Mouse (Mus musculus): ENCODE results near the gene Senp3. TPM values are rescaled to one million over a fixed set of nuclear protein-coding genes. Genes with fewer than 3 reads are reported as not detected.
"Not testable (repeated sequence)": the region's sequence is repeated elsewhere in the genome, so short reads cannot be mapped to it uniquely, and the experiment has no call there.

Senp3 gene
- total RNA-seq, 2 experiments from 2014 or later = 98.9 to 99.4 TPM

DNA sequence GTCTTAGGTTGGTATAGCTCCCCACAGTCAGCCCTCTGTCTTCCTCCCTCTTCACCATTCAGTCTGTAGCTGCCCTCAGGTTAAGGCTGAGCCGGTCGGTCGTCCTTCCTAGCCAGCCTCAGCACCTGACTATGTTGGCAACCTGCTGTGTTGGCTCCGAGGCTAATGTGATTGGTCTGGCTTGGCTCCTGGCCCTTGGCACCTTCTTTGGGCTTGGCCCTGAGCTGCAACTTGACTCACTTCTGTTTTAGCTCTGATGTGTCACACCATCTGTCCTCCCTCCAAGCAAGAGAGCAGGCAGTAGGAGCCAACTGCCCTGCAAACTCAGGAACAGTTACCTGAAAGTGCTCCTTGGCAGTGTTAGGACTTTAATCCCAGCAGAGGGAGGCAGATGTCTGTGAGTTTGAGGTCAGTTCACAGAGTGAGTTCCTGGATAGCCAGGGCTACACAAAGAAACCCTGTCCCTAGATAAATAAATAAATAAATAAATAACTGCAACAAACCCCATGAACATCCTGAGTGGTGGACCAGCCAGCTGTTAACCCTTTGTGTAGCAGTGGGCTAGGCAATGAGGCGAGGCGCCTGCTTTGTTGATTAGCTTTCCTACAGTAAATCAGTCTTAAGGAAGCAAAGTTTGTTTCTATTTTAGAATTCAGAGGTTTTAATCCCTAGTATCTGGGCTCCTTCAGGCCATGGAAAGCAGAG lies 25.0 kb upstream of the Senp3 start:
- ATAC-seq (replicated peaks; ENCODE audit: poor library complexity, severe bottlenecking) = no peak

DNA sequence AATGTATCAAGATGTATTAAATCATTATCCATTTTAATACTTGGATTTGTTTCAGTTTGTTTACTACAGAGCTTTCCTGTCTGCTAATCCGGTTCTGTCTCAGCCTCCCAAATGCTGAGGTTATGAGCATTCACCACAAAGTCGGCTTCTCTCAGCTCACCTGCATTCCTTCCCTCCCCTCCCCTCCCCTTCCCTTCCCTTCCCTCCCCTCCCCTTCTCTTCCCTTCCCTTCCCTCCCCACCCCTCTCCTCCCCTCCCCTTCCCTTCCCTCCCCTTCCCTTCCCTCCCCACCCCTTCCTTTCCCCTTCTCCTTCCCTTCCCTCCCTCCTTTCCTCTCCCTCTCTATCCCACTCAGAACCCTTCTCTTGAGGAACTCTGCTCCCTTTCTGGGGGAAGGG lies 22.7 kb upstream of the Senp3 start:
- no peak for ATAC-seq (replicated peaks; ENCODE audit: poor library complexity, severe bottlenecking)

DNA sequence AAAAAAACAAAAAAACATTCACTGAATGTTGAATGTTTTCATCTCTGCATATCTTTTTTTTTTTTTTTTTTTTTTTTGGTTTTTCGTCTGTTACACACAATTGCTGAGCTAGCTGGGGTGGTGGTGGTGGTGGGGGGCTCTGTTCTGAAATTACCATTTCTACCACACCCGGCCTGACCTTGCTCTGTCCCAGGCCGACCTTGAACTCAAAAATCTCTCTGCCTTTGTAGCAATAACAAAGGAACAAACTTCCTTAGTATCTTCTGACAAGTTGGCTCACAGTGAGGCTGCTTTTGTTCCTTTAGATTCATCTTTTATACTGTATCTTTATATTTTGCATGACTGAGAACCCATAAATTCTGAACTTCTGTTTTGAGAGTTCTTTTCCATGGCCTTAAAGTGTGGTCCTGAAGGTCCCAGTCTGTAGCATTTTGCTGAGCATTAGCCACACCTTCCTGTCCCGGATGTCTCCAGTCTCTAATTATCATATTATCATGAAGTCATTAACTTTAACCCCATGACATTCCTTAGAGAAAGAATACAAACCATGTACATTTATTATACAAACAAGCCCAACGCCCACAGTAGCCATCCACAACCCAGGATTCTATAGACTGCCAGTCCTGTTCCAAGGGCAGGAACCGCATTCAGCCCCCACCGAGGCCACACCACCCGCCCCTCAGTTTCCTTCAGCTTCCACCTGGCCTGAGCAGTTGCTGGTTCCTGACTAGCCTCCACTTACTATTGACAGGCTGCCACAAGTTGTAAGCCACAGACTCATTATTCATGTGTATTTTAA lies 22.1 kb upstream of the Senp3 start:
- no peak for ATAC-seq (replicated peaks; ENCODE audit: poor library complexity, severe bottlenecking)

DNA sequence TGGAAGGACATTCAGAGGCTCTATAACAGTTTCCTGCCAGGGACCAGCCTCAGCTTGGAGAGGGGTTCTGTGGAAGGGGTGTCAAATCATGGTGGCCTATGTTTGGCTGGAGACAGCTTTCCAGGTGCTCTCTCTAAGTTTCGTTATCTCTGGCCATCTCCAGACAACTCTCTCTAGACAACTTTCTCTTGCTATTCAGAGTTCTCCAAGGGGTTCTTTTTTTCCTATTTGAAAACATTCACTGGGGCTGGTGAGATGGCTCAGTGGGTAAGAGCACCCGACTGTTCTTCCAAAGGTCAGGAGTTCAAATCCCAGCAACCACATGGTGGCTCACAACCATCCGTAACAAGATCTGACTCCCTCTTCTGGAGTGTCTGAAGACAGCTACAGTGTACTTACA lies 21.5 kb upstream of the Senp3 start:
- ATAC-seq (replicated peaks; ENCODE audit: poor library complexity, severe bottlenecking) = not testable (repeated sequence)

DNA sequence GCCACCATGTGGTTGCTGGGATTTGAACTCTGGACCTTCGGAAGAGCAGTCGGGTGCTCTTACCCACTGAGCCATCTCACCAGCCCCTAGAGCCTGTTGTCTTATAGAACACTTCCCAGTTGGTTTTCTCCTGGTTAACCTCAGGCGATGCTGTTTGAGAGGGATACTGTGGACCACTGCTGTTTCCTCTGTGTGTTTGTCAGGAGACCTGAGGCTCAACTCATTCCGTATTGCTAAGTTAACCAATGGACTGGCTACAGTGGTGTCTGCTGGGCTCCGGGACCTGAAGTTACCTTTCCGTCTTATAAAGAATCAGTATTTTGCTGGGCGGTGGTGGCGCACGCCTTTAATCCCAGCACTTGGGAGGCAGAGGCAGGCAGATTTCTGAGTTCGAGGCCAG lies 21.0 kb upstream of the Senp3 start:
- not testable (repeated sequence) for ATAC-seq (replicated peaks; ENCODE audit: poor library complexity, severe bottlenecking)

DNA sequence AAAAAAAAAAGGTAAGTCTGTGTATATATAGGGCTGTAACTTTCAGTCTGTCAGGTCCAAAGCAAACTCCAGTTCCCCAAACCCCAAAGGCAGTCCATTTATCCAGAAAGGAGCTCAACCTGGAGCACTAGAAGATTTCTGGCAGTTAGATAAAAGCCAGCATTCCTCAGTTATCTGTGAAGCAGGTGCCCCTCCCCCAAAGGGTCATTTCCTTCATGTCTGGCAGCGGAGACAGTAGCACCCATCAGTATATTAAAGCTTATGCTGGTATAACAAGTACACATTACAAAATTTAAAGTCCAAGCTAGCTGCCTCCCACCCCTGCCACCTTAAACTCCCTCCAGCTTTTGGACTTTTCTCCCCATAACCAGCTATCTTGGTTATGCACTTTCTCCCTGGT lies 17.7 kb upstream of the Senp3 start:
- no peak for ATAC-seq (replicated peaks; ENCODE audit: poor library complexity, severe bottlenecking)

DNA sequence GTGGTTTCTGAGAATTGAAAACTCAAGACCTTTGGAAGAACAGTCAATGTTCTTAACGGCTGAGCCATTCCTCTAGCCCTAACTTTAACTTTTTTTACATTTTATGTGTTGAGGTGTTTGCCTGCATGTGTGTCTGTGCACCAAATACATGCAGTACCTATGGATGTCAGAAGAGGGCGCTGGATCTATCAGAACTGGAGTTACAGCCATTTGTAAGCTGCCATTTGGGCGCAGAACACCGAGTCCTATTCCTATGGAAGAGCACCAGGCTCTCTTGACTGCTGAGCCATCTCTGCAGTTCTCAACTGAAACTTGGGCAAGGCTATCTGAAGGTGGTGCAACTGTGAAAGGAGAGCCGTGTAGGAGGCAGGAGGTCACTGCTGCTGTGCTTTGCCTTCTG lies 16.7 kb upstream of the Senp3 start:
- ATAC-seq (replicated peaks; ENCODE audit: poor library complexity, severe bottlenecking) = no peak

DNA sequence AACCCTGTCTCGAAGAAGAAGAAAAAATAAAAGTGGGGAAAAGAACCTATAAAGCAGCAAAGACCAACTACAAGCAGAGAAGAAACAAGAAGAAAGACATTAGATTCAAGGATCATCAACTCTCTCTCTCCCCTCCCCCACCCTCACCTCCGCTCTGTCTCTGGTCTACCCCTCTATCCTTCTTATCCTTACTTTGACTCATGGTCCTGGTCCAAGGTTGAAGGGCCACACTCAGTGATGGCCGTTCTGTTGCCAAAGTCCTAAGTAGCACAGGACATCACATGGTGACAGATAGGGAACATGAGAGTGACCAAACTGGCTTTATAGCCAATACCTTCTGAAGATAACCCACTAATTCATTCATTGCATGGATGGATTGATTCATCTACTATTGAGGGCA lies 15.5 kb upstream of the Senp3 start:
- ATAC-seq (replicated peaks; ENCODE audit: poor library complexity, severe bottlenecking) = no peak

DNA sequence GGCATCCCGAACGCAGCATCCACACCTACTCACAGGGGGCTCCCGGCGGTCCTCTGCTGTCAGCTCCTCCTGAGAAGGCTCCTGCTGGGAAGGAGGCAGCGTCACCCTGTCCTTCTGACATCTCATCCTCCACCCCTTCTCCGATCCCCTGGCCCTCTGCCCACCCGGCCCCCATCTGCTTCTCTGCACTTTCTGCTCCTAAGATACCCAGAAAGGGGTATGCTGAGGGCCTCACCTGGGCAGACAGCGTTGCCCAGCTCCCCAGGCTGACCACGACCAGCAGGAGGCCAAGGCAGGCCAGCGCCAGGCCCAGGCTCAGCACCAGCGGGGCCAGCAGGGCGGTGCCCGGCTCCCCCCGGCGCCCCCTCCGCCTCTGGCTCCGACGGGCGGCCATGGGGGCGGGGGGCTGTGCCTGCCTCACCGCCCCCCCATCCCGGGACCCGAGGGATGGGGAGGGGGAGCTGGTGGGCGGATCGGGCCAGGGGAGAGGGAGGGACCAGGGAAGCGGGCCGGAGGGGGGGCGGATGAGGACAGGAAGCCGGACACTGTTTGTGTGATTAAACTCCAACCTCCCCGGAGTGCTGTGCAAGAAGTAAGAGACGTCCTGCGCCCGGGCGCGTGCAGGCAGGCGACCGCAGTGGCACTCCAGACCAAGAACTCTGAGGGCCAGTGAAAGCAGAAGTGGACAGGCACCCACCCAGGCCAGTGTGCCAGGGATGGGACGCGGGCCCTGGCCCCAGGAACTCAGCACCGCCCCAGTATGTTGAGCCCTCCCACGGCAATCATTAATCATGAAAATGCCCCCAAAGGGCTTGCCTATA lies 13.7 kb upstream of the Senp3 start, which contains the start of the genes Tnfsf12 and Tnfsfm13:
Gene Tnfsf12 (minus strand): TSS at position 489 of the 821 bp plus-strand sequence.
Gene Tnfsfm13 (minus strand): TSS at position 738 of the 821 bp plus-strand sequence.
- ATAC-seq (replicated peaks; ENCODE audit: poor library complexity, severe bottlenecking) = peak; percentile 95

DNA sequence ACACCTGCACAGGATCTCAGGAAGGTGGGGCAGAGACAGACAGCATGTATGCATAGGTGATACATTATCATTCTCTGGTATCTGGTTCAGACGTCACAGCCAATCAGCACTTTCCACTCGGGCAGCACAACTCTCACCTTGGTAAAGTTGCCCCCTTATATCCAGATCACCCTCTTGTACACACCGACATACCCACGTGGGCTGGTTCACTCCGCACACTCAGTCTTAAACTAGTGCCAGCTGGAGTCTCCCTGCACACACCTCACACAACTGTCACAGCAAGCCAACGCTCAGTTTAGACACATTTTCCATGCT lies 13.1 kb upstream of the Senp3 start:
- no peak for ATAC-seq (replicated peaks; ENCODE audit: poor library complexity, severe bottlenecking)

DNA sequence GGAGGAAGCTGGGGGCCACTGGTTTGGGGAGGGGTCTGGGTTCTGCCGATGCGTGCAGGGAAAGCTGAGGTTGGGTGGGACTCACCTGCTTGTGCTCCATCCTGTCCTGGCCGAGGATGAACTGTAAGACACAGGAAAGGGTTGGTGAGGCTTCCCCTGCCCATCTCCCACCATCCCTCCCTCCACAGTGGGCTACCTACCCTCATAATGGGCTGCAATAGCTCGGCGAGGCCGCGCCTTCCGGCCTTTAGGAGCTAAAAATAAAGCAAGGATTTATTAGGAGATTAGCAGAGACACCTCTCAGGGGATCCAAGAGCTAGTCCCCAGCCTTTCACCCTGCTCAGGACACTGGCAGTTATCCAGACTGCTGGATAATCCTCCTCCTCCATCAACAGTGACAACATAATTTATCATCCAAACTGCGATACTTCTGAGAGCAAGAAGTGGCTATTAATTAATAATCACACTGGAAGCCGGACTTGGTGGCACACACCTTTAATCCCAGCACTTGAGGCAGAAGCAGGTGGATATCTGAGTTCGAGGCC lies 11.6 kb upstream of the Senp3 start:
- ATAC-seq (replicated peaks; ENCODE audit: poor library complexity, severe bottlenecking) = no peak

DNA sequence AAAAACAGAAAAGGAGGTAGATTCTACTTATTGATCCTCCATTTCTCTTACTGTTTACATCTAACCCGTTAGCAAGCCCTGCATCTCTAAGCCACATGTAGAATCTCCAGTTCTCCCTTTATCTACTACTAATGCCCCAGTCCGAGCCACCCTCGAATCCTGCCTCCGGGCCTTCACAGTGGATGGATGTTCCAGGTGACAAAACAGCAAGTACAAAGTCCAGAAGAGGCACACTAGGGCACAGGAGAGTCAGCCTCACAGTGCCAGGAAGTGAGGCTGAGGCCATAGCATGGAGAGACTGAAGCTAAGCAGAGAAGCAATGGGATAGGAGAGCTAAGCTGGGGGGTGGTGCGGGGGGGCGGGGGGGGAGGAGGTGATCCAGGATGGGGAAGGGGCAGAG lies 11.0 kb upstream of the Senp3 start:
- no peak for ATAC-seq (replicated peaks; ENCODE audit: poor library complexity, severe bottlenecking)

DNA sequence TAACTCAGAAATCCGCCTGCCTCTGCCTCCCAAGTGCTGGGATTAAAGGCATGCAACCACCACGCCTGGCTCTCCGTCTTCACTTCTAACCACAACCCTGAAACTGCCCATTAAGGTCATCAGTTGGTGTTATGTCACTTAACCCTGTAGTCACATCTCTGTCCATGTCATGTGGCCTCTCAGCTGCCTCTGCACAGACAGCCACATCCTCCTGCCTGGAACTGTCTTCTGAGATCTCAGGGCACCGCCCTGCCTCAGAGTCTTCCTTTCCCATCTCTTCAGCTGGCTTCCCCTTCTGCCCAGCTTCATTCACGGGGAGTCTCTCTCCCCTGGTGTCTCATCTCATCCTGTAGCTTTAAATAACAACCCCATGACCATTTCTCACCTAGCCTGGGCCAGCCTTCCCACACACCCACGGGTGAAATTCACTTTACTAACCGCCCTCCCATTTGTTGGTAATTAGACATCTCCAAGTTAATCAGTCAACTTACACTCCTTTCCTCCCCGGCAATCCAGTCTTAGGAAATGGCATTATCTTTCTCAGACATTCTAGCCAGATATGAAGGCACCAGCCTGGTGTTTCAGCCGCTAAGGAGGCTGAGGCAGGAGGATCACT lies 10.4 kb upstream of the Senp3 start:
- ATAC-seq (replicated peaks; ENCODE audit: poor library complexity, severe bottlenecking) = peak; percentile 54

DNA sequence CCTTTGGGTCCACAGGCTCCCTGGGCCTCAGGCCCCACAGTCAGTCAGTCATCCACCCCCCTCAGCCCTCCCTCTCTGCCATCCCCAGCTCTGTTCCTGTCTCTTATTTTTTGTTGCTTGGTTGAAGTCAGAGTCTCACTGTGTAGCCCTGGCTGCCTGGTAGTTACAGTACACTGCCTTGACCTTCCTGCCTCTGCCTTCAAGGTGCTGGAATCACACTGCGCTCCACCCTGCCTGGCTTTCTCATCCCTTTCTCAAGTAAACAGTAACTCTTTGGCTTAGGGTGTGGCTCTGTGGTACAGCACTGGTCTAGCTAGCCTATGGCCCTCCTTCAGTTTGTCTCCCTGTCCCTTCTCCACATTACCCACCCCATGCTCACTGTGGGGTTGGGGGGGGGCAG lies 8.0 kb upstream of the Senp3 start:
- ATAC-seq (replicated peaks; ENCODE audit: poor library complexity, severe bottlenecking) = no peak

DNA sequence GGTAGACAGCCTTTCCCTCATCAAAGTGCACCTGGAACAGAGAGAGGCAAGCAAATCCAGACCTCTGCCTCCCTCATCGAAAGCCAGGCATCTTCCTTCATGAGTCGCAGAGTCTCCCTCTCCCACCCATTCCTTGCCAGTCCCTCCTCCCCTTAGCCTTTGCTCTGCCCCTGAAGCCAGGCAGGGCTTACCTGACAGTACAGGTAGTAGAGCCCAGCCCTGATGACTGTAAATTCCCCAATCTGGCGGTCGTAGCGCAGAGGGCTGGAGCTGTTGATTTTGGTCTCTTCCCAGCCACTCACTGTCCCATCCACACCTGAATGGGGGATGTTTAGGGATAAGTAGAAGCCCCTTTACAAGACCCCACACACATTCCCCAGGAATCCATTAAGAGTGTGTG lies 5.2 kb upstream of the Senp3 start:
- ATAC-seq (replicated peaks; ENCODE audit: poor library complexity, severe bottlenecking) = no peak

DNA sequence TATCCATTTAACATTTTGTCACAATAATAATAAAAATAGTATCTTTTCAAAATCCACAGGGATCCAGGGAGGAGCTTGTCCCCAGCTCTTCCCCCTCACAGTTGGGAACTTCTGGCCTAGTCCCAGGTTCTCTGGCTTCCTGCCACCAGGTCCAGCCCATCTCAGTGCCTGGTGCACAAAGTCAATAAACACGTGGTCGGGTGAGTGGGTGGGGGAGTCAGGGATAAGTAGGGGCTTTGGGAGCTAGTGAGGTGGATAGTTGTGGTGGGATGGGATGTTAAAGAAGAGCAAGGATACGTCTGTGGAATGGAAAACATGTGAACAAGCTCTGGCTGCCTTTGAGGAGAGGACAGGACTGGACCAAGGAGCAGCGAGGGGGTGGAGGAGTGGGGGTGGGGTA lies 4.5 kb upstream of the Senp3 start:
- no peak for ATAC-seq (replicated peaks; ENCODE audit: poor library complexity, severe bottlenecking)

DNA sequence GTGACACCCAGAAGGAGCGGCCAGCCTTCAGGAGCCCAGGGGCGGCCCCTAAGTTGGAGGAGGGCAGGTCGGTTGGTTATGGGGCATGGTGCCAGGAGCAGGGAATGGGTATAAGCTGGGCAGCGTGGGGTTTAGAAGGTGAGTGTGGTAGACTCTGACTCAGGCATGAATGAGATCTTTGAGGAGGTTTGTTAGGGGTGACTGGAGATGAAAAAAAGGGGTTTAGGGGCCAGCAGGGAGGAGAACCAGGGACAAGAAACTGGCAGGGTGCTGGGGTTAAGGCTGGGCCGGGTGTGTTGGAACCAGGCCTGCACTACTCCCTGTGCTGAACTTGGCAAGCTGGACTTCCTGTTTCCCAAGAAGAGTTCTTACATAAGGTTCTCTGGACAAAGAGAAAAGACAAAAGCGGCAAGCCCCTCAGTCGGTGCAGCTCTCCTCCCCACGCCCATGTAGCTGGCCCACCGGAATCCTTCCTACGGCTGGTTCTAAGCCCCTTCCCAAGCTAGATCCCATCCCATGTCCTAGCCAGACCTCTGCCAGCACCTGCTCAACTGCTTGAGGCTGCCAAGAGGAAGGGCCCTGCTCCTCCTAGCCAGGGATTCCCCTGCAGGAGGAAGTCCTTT lies 3.8 kb upstream of the Senp3 start, which contains the start of gene Tnfsf13:
Gene Tnfsf13 (minus strand): TSS at position 259 of the 623 bp plus-strand sequence.
- ATAC-seq (replicated peaks; ENCODE audit: poor library complexity, severe bottlenecking) = peak; percentile 42

DNA sequence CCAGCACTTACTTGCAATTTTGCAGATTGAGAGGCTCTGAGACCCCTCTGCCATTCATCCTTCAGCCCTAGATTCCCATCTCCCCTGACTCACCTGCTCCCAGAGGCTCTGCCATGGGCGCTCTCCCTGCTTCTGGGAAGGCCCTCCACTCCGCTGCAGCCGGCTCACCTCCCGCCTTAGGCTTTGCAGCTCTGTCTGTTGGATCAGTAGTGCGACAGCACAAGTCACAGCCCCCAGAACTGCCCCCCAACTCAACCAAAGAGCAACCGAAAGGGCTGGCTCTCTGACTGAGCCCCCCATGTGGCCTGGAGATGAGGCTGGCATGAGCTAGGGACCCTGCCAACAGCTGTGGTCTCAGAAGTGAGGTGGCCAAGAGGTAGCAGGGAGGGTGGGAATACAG lies 3.1 kb upstream of the Senp3 start:
- ATAC-seq (replicated peaks; ENCODE audit: poor library complexity, severe bottlenecking) = no peak

DNA sequence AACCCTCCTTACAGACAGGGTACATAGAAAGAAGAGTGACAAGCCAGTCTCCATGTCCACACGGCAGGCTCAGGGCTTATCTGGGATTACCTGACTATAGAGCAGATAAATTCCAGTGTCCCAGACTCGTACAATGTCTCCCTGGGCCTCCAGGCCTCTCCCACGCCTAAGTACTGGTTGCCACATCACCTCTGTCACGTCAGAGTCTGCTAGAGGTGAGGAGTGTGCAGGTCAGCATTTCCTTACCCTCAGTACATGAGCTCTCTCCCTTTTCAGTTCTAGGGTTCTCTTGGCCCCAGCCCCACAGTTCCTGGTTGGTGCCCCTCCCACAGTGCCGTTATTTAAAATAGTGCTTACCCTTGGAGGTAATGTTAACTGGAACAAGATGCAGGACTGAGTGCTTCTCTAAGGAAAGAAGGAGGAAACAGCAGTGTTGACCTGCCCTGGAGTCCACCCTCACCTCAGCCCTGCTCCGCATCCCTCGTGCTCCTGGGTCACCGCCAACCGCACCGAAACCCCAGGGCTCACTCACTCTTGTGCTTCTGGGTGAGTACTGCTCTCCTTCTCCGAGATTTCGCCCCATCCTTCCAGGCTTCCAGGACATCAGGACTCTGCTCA lies 2.4 kb upstream of the Senp3 start:
- ATAC-seq (replicated peaks; ENCODE audit: poor library complexity, severe bottlenecking) = no peak
